Comparison of ENCODE assay signal across 10 mouse cellular contexts in genomic region chr11:36108970-36109731, GRCm38 (mm10).
A peak's percentile ranks its signal among the peaks of the same experiment; 100 is the strongest.
DNase-seq lines count a peak whose midpoint lies in the region; ATAC-seq and TF ChIP-seq lines count a peak whose summit lies in the region.
"Had no signal": no experiment of that assay in that cellular context is flagged by ENCODE, and none has a peak within 500 bp of the region (broad histone marks: within the 10 kb centered on the region; RNA-seq: fewer than 3 reads in every experiment).

No protein-coding gene starts in this region.

- no peak for TF ChIP-seq EP300 in stomach, postnatal 0 days (optimal IDR thresholded peaks at IDR 0.05)

- H3K9ac ChIP-seq in stomach, embryonic 14.5 days (replicated peaks; ENCODE audit: low read depth, low read length): no peak overlapping the region
- H3K9ac ChIP-seq in stomach, postnatal 0 days (ENCODE audit: low read length): no peak overlapping the region
- no peak overlapping the region for H3K9ac ChIP-seq in limb, embryonic 13.5 days
- H3K9ac ChIP-seq: liver, embryonic 13.5 days had no signal

- no peak for DNase-seq in stomach, postnatal 0 days (ENCODE audit: low spot score)
- peak; percentile 56 for DNase-seq in hindbrain, embryonic 10.5 days (ENCODE audit: low spot score)
- DNase-seq in liver: no peak
- no peak for DNase-seq in gastrocnemius, adult 2 months
- no peak for DNase-seq in urinary bladder, adult 18-20 months (ENCODE audit: low spot score in 2 of 2)
- DNase-seq in spleen, adult 12 weeks (ENCODE audit: low spot score): no peak
- DNase-seq: liver, embryonic 13.5 days had no signal

- no peak overlapping the region for H3K4me2 ChIP-seq in stomach, embryonic 14.5 days (replicated peaks; ENCODE audit: low read depth, low read length)
- H3K4me2 ChIP-seq in stomach, postnatal 0 days (replicated peaks; ENCODE audit: low read depth): no peak overlapping the region
- H3K4me2 ChIP-seq in limb, embryonic 13.5 days (replicated peaks): no peak overlapping the region; the same call in 1 of the 2 replicates
- H3K4me2 ChIP-seq: liver, embryonic 13.5 days had no signal

- no peaks in the 10 kb centered on the region for H3K36me3 ChIP-seq in stomach, embryonic 14.5 days (ENCODE audit: control insufficient read depth, insufficient read depth, low read length)
- H3K36me3 ChIP-seq in stomach, postnatal 0 days (ENCODE audit: control insufficient read depth, insufficient read depth, low read length): no peaks in the 10 kb centered on the region
- H3K36me3 ChIP-seq in hindbrain, embryonic 10.5 days: no peaks in the 10 kb centered on the region
- H3K36me3 ChIP-seq in limb, embryonic 13.5 days: no peaks in the 10 kb centered on the region
- H3K36me3 ChIP-seq: liver, embryonic 13.5 days had no signal

- H3K4me1 ChIP-seq in stomach, embryonic 14.5 days (ENCODE audit: control insufficient read depth, insufficient read depth, low read length): no peaks in the 10 kb centered on the region
- no peaks in the 10 kb centered on the region for H3K4me1 ChIP-seq in stomach, postnatal 0 days (replicated peaks; ENCODE audit: control insufficient read depth, insufficient read depth)
- H3K4me1 ChIP-seq in hindbrain, embryonic 10.5 days (replicated peaks): peaks cover 44% of the 10 kb centered on the region
- peaks cover 25% of the 10 kb centered on the region for H3K4me1 ChIP-seq in limb, embryonic 13.5 days
- H3K4me1 ChIP-seq: liver, embryonic 13.5 days had no signal

- H3K27me3 ChIP-seq in stomach, embryonic 14.5 days (ENCODE audit: control insufficient read depth, insufficient read depth, low read length): no peaks in the 10 kb centered on the region
- no peaks in the 10 kb centered on the region for H3K27me3 ChIP-seq in stomach, postnatal 0 days (ENCODE audit: control insufficient read depth, insufficient read depth, low read length)
- H3K27me3 ChIP-seq in hindbrain, embryonic 10.5 days (ENCODE audit: insufficient read depth, poor library complexity, severe bottlenecking): no peaks in the 10 kb centered on the region
- H3K27me3 ChIP-seq in limb, embryonic 13.5 days: no peaks in the 10 kb centered on the region
- H3K27me3 ChIP-seq: liver, embryonic 13.5 days had no signal

- WGBS in stomach, embryonic 14.5 days: 25% methylated on average over 12 of the region's 12 CpGs
- WGBS in stomach, postnatal 0 days: 25% methylated on average over 12 of the region's 12 CpGs
- 22% methylated on average over 12 of the region's 12 CpGs for WGBS in hindbrain, embryonic 10.5 days
- 31% methylated on average over 12 of the region's 12 CpGs for WGBS in limb, embryonic 13.5 days

- 0 out of 2 replicates have a peak, but pooled peaks have one; percentile 42 for ATAC-seq in stomach, embryonic 14.5 days (ENCODE audit: insufficient number of reproducible peaks, insufficient read depth, low FRiP score, low read depth)
- no peak for ATAC-seq in stomach, postnatal 0 days (ENCODE audit: low FRiP score, low TSS enrichment)
- no peak for ATAC-seq in limb, embryonic 13.5 days (ENCODE audit: low FRiP score, low read depth)
- ATAC-seq: Patski had no signal

- intact Hi-C loops in gastrocnemius, adult 2 months (cut with DNase I): no loop called here

- no peak overlapping the region for H3K27ac ChIP-seq in stomach, embryonic 14.5 days (ENCODE audit: low read length)
- H3K27ac ChIP-seq in stomach, postnatal 0 days (replicated peaks): no peak overlapping the region
- H3K27ac ChIP-seq in hindbrain, embryonic 10.5 days: peak overlapping the region; percentile 50
- H3K27ac ChIP-seq in limb, embryonic 13.5 days: peak overlapping the region; percentile 28; the same call in 1 of the 2 replicates
- no peak overlapping the region for H3K27ac ChIP-seq in gastrocnemius, adult 2 months
- H3K27ac ChIP-seq: liver, embryonic 13.5 days had no signal

- no peak overlapping the region for H3K4me3 ChIP-seq in stomach, embryonic 14.5 days (ENCODE audit: low read depth, low read length)
- no peak overlapping the region for H3K4me3 ChIP-seq in stomach, postnatal 0 days (ENCODE audit: low read depth, low read length)
- no peak overlapping the region for H3K4me3 ChIP-seq in hindbrain, embryonic 10.5 days
- H3K4me3 ChIP-seq in limb, embryonic 13.5 days: no peak overlapping the region
- H3K4me3 ChIP-seq in gastrocnemius, adult 2 months: no peak overlapping the region
- H3K4me3 ChIP-seq: liver, embryonic 13.5 days had no signal

- no peak for TF ChIP-seq CTCF in stomach, postnatal 0 days (IDR thresholded peaks at IDR 0.05; ENCODE audit: low read depth)
- TF ChIP-seq CTCF in gastrocnemius, adult 2 months (IDR thresholded peaks at IDR 0.05): no peak

- no peaks in the 10 kb centered on the region for H3K9me3 ChIP-seq in stomach, embryonic 14.5 days (ENCODE audit: control insufficient read depth, low read depth, low read length)
- no peaks in the 10 kb centered on the region for H3K9me3 ChIP-seq in stomach, postnatal 0 days (ENCODE audit: control insufficient read depth, low read length)
- no peaks in the 10 kb centered on the region for H3K9me3 ChIP-seq in hindbrain, embryonic 10.5 days
- no peaks in the 10 kb centered on the region for H3K9me3 ChIP-seq in limb, embryonic 13.5 days
- H3K9me3 ChIP-seq: liver, embryonic 13.5 days had no signal

Comparison
In these comparisons a context has a peak if more than half of its experiments do, and no peak if none do; other contexts are left out.
1. H3K27ac ChIP-seq: peak in hindbrain, embryonic 10.5 days (single experiment) and limb, embryonic 13.5 days (single experiment); none in stomach, embryonic 14.5 days (single experiment), stomach, postnatal 0 days (single experiment) and gastrocnemius, adult 2 months (single experiment).